Mouse (Mus musculus): ENCODE results near the gene Slc1a1. TPM values are rescaled to one million over a fixed set of nuclear protein-coding genes. Genes with fewer than 3 reads are reported as not detected.

Slc1a1 gene
- polyA plus RNA-seq, 2 experiments, result 0.81 to 1.1 TPM

DNA sequence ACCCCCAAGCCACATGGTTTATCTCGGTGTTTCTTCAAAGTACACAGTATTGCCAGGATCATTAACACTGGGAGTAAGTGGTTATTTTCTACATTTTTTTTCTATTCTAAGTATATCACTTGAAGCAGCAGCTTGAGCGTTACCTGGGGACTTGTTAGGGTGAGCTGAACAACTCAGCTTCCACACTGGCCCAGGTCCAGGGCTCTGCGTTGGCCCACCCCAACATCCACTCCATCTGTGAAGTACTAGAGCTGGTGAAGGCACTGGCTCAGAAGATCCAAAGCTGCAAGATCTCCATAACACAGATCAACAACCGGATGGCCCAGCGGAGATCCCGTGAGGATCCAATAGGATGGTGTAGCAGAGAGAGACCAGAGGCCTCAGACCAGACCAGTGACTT is 37.2 kb upstream of the Slc1a1 start:
- DNase-seq (ENCODE audit: low spot score) (no peak), ATAC-seq (ENCODE audit: low FRiP score, low read depth) (no peak)
- H3K36me3 ChIP-seq (ENCODE audit: control insufficient read depth, insufficient read depth, low read length), result no peaks in the 10 kb centered on the region
- no peak overlapping the region for H3K4me2 ChIP-seq (replicated peaks; ENCODE audit: low read depth, low read length, severe bottlenecking)
- TF ChIP-seq POLR2A (IDR thresholded peaks at IDR 0.05; ENCODE audit: borderline replicate concordance, extremely low read depth, insufficient read depth, insufficient read length), result no peak
- H3K9ac ChIP-seq (ENCODE audit: low read depth, low read length, severe bottlenecking), result no peak overlapping the region
- H3K4me3 ChIP-seq (replicated peaks; ENCODE audit: low read length), result no peak overlapping the region
- no peaks in the 10 kb centered on the region for H3K4me1 ChIP-seq (ENCODE audit: control insufficient read depth, insufficient read depth, low read length)
- H3K27ac ChIP-seq (replicated peaks; ENCODE audit: low read depth, low read length), result no peak overlapping the region
- H3K27me3 ChIP-seq (ENCODE audit: control insufficient read depth, insufficient read depth, low read length), result no peaks in the 10 kb centered on the region
- 84% methylated on average over 6 of the region's 6 CpGs for WGBS
- H3K9me3 ChIP-seq (ENCODE audit: control insufficient read depth, low read length), result no peaks in the 10 kb centered on the region

DNA sequence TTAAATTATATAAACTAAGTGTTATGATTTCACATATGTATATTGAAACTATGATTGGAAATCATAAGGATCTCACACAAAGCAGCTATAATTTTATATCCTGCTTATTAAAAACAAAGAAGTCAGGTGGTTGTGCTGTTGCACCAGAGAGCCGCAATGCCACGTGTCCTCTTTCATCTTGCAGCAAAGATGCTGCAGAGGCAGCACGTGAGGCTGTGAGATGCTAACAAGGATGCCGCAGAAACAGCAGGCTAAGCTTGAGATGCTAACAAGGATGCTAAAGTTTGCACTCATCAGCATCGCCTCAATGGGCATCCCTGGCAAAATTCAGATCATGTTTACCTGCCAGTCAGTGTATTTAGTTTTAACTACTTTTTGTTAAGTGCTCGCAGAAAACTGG is 34.4 kb upstream of the Slc1a1 start:
- no peaks in the 10 kb centered on the region for H3K36me3 ChIP-seq (ENCODE audit: control insufficient read depth, insufficient read depth, low read length)
- no peaks in the 10 kb centered on the region for H3K27me3 ChIP-seq (ENCODE audit: control insufficient read depth, insufficient read depth, low read length)
- DNase-seq (ENCODE audit: low spot score), result no peak
- no peak for TF ChIP-seq POLR2A (IDR thresholded peaks at IDR 0.05; ENCODE audit: borderline replicate concordance, extremely low read depth, insufficient read depth, insufficient read length)
- no peaks in the 10 kb centered on the region for H3K9me3 ChIP-seq (ENCODE audit: control insufficient read depth, low read length)
- H3K4me3 ChIP-seq (replicated peaks; ENCODE audit: low read length), result no peak overlapping the region
- no peak overlapping the region for H3K9ac ChIP-seq (ENCODE audit: low read depth, low read length, severe bottlenecking)
- H3K4me2 ChIP-seq (replicated peaks; ENCODE audit: low read depth, low read length, severe bottlenecking), result no peak overlapping the region
- no peak for ATAC-seq (ENCODE audit: low FRiP score, low read depth)
- H3K27ac ChIP-seq (replicated peaks; ENCODE audit: low read depth, low read length), result no peak overlapping the region
- H3K4me1 ChIP-seq (ENCODE audit: control insufficient read depth, insufficient read depth, low read length), result no peaks in the 10 kb centered on the region
- WGBS, result 51% methylated on average over 6 of the region's 6 CpGs

DNA sequence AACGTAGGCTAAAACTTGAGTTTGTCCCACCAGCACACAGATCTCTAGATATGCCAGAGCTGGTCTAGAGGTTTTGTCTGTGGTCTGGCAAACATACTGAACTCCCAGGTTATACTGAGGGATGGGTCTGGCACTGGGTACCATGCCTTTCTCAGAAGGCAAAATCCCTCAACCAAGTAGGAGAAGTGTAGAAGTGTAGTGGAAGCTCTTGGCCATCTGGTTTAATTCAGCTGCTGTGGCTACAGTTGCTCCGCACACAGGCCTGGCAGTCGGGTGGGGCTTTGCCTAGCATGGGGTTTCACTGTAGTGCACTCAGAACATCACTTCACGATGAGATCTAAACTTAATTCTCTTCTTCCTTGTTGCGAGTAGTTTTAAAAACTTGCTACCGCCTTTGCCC is 28.6 kb upstream of the Slc1a1 start:
- no peak overlapping the region for H3K4me2 ChIP-seq (replicated peaks; ENCODE audit: low read depth, low read length, severe bottlenecking)
- H3K9ac ChIP-seq (ENCODE audit: low read depth, low read length, severe bottlenecking), result no peak overlapping the region
- ATAC-seq (ENCODE audit: low FRiP score, low read depth), result no peak
- no peaks in the 10 kb centered on the region for H3K27me3 ChIP-seq (ENCODE audit: control insufficient read depth, insufficient read depth, low read length)
- DNase-seq (ENCODE audit: low spot score), result no peak
- no peaks in the 10 kb centered on the region for H3K36me3 ChIP-seq (ENCODE audit: control insufficient read depth, insufficient read depth, low read length)
- H3K4me3 ChIP-seq (replicated peaks; ENCODE audit: low read length), result no peak overlapping the region
- no peaks in the 10 kb centered on the region for H3K9me3 ChIP-seq (ENCODE audit: control insufficient read depth, low read length)
- H3K4me1 ChIP-seq (ENCODE audit: control insufficient read depth, insufficient read depth, low read length), result no peaks in the 10 kb centered on the region
- 77% methylated on average over 6 of the region's 6 CpGs for WGBS
- no peak overlapping the region for H3K27ac ChIP-seq (replicated peaks; ENCODE audit: low read depth, low read length)
- no peak for TF ChIP-seq POLR2A (IDR thresholded peaks at IDR 0.05; ENCODE audit: borderline replicate concordance, extremely low read depth, insufficient read depth, insufficient read length)

DNA sequence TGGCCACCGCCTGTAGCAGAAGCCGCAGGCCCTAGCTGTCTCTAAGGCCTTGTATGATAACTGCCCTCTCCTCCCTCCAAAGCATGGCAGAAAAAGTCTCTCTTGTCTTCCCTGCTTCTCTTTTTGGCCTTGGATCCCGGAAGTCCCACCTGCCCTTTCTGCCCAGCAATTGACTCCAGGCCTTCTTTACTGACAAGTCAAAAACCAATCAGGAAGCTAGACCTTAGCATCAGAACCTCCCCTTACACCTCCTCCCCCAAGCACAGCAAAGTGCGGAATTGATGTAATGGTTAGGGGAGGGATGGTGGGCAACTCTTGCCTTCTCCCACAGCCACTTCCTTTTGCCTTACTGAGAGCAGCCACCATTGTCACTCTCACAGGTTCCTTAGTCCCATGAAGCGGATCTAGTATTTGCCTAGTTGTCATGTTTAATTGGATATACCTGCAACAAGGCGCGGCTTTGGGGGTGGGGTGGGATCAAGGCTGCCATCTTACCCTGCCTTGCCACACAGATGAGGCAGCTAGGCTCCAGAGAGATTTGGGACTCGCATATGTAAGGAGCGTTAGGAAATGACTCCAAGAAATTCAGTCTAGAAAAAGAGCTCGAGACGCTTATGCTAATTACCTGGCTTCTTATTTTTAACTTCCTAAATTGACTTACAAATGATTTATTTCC is 27.9 kb upstream of the Slc1a1 start:
- no peak overlapping the region for H3K4me3 ChIP-seq (replicated peaks; ENCODE audit: low read length)
- ATAC-seq (ENCODE audit: low FRiP score, low read depth) (no peak), DNase-seq (ENCODE audit: low spot score) (no peak)
- WGBS, result 87% methylated on average over 11 of the region's 11 CpGs
- no peaks in the 10 kb centered on the region for H3K9me3 ChIP-seq (ENCODE audit: control insufficient read depth, low read length)
- no peak overlapping the region for H3K9ac ChIP-seq (ENCODE audit: low read depth, low read length, severe bottlenecking)
- H3K4me2 ChIP-seq (replicated peaks; ENCODE audit: low read depth, low read length, severe bottlenecking), result no peak overlapping the region
- TF ChIP-seq POLR2A (IDR thresholded peaks at IDR 0.05; ENCODE audit: borderline replicate concordance, extremely low read depth, insufficient read depth, insufficient read length), result no peak
- no peaks in the 10 kb centered on the region for H3K36me3 ChIP-seq (ENCODE audit: control insufficient read depth, insufficient read depth, low read length)
- no peaks in the 10 kb centered on the region for H3K4me1 ChIP-seq (ENCODE audit: control insufficient read depth, insufficient read depth, low read length)
- H3K27ac ChIP-seq (replicated peaks; ENCODE audit: low read depth, low read length), result no peak overlapping the region
- no peaks in the 10 kb centered on the region for H3K27me3 ChIP-seq (ENCODE audit: control insufficient read depth, insufficient read depth, low read length)

DNA sequence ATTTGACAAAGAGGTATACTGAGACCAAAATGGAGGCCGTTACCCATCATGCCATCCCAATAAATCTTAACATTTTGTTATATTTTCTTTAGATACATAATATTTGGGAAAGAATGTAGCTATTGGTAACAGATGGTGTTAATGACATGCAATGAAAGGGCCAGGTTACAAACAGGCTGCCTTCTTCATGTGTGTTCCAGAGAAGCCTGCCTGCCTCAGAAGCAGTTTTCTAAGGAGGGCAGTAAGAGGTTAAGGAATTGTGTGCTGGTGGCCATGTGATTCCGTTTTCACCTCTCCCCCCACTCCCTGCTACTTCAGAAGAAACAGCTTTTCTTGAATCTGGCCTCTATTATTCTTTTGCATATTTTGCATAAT is 27.4 kb upstream of the Slc1a1 start:
- Histone ChIP-seq H3K27ac (replicated peaks; ENCODE audit: low read depth, low read length) (no peak overlapping the region), H3K4me3 (replicated peaks; ENCODE audit: low read length) (no peak overlapping the region), H3K4me1 (ENCODE audit: control insufficient read depth, insufficient read depth, low read length) (no peaks in the 10 kb centered on the region), H3K9me3 (ENCODE audit: control insufficient read depth, low read length) (no peaks in the 10 kb centered on the region), H3K27me3 (ENCODE audit: control insufficient read depth, insufficient read depth, low read length) (no peaks in the 10 kb centered on the region), H3K36me3 (ENCODE audit: control insufficient read depth, insufficient read depth, low read length) (no peaks in the 10 kb centered on the region), H3K9ac (ENCODE audit: low read depth, low read length, severe bottlenecking) (no peak overlapping the region), H3K4me2 (replicated peaks; ENCODE audit: low read depth, low read length, severe bottlenecking) (no peak overlapping the region)
- WGBS, result 54% methylated on average over 2 of the region's 2 CpGs
- no peak for ATAC-seq (ENCODE audit: low FRiP score, low read depth)
- TF ChIP-seq POLR2A (IDR thresholded peaks at IDR 0.05; ENCODE audit: borderline replicate concordance, extremely low read depth, insufficient read depth, insufficient read length), result no peak
- no peak for DNase-seq (ENCODE audit: low spot score)

All from limb, embryonic 14.5 days (tissue).